Mouse (Mus musculus): Measurements from ENCODE around the gene Kcnab2. TPM values are rescaled to one million over a fixed set of nuclear protein-coding genes. Genes with fewer than 3 reads are reported as not detected.

Gene Kcnab2
- total and polyA plus RNA-seq, 3 experiments = 82.9 to 118 TPM; not detected in 1

DNA sequence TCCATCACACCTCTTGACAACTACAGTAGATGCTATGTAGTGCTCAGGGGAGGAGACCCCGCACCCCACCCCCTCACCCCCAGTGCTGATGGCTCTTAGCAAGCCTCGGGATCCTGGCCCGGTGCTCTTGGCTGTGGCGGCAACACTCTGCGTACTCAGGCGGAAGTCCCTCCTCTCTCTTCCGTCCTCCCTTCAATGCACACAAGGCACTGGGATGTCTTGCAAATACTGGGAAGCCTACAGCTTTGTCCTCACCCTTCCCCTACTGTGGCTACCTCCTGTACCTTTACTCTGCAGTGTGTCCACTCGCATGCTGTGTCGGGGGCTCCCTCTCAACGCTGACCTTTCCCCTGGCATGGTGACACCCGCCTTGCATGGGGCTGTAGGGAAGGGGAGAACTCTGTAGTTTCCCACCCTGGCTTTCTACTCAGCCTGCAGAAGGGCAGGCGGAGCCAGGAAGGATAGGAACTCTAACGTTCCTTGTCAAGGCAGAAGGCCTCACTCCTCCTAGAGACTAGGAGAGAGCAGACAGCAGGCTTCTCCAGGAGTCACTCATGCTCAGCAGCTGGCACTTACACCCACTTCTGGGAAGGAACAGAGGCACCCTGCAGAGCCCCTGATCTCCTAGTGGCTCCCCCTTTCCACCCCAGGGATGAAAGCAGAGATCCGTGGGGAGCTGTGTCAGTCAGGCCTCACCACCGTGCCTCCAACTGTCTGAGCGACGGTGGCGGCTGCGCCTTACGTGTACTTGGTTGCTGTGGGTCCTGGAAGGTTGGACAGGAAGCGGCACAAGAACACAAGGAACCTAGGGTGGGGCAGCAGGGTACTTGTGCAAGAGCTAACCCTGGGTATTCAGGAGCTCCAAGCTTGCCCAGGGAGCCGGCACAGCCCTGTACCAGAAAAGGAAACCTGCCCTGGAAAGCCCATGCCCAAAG lies 29.7 kb downstream of the Kcnab2 start (continued):
- TF ChIP-seq JUND (IDR thresholded peaks at IDR 0.05; ENCODE audit: low read depth, low read length) (no peak), MAZ (IDR thresholded peaks at IDR 0.05; ENCODE audit: low read depth, low read length) (no peak), POLR2AphosphoS2 (IDR thresholded peaks at IDR 0.05; ENCODE audit: low read length) (peak; percentile 46; the same call in 1 of the 2 replicates), ZC3H11A (IDR thresholded peaks at IDR 0.05; ENCODE audit: low read depth, low read length) (no peak), ZKSCAN1 (IDR thresholded peaks at IDR 0.05; ENCODE audit: low read depth, low read length) (no peak), KAT2A (conservative IDR thresholded peaks at IDR 0.05; ENCODE audit: low read depth, low read length) (no peak), TBP (IDR thresholded peaks at IDR 0.05; ENCODE audit: low read depth, low read length) (peak; percentile 44; the same call in 1 of the 2 replicates), SIN3A (IDR thresholded peaks at IDR 0.05; ENCODE audit: low read length) (peak; percentile 5; the same call in 1 of the 2 replicates), USF1 (IDR thresholded peaks at IDR 0.05; ENCODE audit: low read depth, low read length) (no peak), POLR2A (IDR thresholded peaks at IDR 0.05; ENCODE audit: control insufficient read depth in 1 of 2, insufficient read depth in 1 of 2, low read depth in 1 of 2, low read length in 2 of 2, poor library complexity in 1 of 2) (no peak; a peak in 1 of 4 replicates), UBTF (IDR thresholded peaks at IDR 0.05; ENCODE audit: borderline replicate concordance, insufficient read depth, low read depth, low read length) (no peak)

DNA sequence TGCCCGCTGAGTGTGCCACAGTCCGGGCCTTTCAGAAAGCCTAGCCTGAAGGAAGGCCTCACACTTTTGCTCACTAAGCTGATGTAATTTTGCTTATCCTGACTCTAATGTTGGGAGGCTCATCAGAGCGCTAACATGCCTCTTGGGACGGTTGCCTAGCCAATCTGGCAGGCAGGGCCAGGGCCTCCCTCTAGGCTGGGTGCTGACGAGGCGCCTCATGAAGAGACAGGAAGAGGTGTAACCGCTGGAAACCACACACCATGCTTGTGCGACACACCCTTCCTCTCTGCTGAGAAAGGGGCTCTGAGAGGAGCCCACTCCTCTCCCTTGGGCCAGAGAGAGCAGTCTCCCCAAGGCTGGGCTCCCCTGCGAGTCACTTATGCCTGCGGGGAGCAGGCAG lies 31.5 kb downstream of the Kcnab2 start:
- Histone ChIP-seq H3K4me1 (ENCODE audit: control insufficient read depth in 1 of 2, insufficient read depth in 2 of 2, low read length in 2 of 2) (peaks cover 6 to 18% of the 10 kb centered on the region in 2 experiments; a peak in 3 of 4 replicates), H3K4me3 (ENCODE audit: control insufficient read depth in 1 of 2, insufficient read depth in 1 of 2, low read depth in 2 of 2, low read length in 2 of 2) (peak overlapping the region; percentile 58 to 74; a peak in 2 of 4 replicates), H3K27ac (ENCODE audit: control insufficient read depth, low read depth, low read length) (peak overlapping the region; percentile 77), H3K27me3 (ENCODE audit: control insufficient read depth in 1 of 2, insufficient read depth in 2 of 2, low read length in 2 of 2) (no peaks in the 10 kb centered on the region), H3K9ac (ENCODE audit: control insufficient read depth, low read depth, low read length, poor library complexity, severe bottlenecking) (peak overlapping the region; percentile 78), H3K79me2 (ENCODE audit: control insufficient read depth, insufficient read depth, low read length, poor library complexity) (peaks cover 43% of the 10 kb centered on the region), H3K36me3 (ENCODE audit: control insufficient read depth in 1 of 2, insufficient read depth in 2 of 2, low read length in 2 of 2) (peaks cover 0 to 9% of the 10 kb centered on the region in 2 experiments; a peak in 3 of 4 replicates), H3K9me3 (replicated peaks; ENCODE audit: insufficient read depth, low read length) (no peaks in the 10 kb centered on the region)
- DNase-seq (ENCODE audit: low read depth, low spot score) = peak; percentile 81
- TF ChIP-seq NELFE (IDR thresholded peaks at IDR 0.05; ENCODE audit: low read depth, low read length) (peak; percentile 34; the same call in 1 of the 2 replicates), SMC3 (IDR thresholded peaks at IDR 0.05; ENCODE audit: low read depth, low read length) (no peak), POLR2AphosphoS5 (IDR thresholded peaks at IDR 0.05; ENCODE audit: borderline replicate concordance, low read depth, low read length) (no peak), MAX (IDR thresholded peaks at IDR 0.05; ENCODE audit: low read length) (0 out of 2 replicates have a peak, but pooled peaks have one; percentile 30), UBTF (IDR thresholded peaks at IDR 0.05; ENCODE audit: borderline replicate concordance, insufficient read depth, low read depth, low read length) (no peak), ETS1 (IDR thresholded peaks at IDR 0.05; ENCODE audit: low read depth, low read length) (peak; percentile 58), MXI1 (IDR thresholded peaks at IDR 0.05; ENCODE audit: low read depth, low read length) (peak; percentile 70; the same call in 1 of the 2 replicates), HCFC1 (IDR thresholded peaks at IDR 0.05; ENCODE audit: low read depth, low read length) (peak; percentile 44), EP300 (IDR thresholded peaks at IDR 0.05; ENCODE audit: low read depth in 1 of 2, low read length in 2 of 2) (peak in 1 of 2 experiments; percentile 47; a peak in 1 of 4 replicates), MAZ (IDR thresholded peaks at IDR 0.05; ENCODE audit: low read depth, low read length) (0 out of 2 replicates have a peak, but pooled peaks have one; percentile 34), BHLHE40 (IDR thresholded peaks at IDR 0.05; ENCODE audit: borderline replicate concordance, low read depth, low read length) (no peak), POLR2A (IDR thresholded peaks at IDR 0.05; ENCODE audit: control insufficient read depth in 1 of 2, insufficient read depth in 1 of 2, low read depth in 1 of 2, low read length in 2 of 2, poor library complexity in 1 of 2) (peak in 1 of 2 experiments; percentile 41; a peak in 1 of 4 replicates)
